Mouse (Mus musculus): ENCODE data around the gene Gm3952.

DNA sequence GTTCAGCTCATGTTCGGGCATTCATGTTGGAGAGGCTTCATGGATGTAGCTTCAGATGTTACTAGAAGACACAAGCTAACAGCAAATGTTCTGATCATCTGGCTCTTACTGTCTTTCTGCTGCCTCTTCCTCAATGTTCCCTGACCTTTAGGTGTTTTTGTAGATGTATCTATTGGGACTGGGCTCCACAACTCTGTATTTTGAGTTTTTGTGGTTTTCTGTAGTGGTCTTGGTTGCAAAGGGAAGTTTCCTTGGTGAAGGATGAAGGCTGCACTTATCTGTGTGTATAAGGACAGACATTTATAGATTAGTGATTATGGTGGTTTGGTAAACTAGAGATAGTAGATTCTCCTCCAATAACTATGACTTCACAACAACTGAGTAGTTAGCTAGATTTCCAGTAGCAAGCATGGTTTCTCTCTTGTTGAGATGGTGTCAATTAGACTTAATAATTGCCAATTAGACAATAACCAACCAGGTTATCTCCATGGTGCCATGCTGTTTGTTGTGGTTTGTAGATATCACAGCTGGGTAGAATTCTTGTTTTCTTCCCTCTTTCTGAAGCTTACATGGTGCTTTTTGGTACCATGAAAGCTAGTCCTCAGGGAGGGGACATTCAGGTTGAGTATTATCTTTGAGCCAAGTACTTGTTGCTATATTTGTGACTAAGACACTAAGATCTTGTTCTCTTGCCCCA lies 101.6 kb downstream of the Gm3952 start:
- TF ChIP-seq GATA1 (IDR thresholded peaks at IDR 0.05; ENCODE audit: low read length), result no peak
- TF ChIP-seq TAL1 (IDR thresholded peaks at IDR 0.05; ENCODE audit: low read length), result no peak

All from erythroblast, embryonic 14.5 days (primary cell).